Mouse (Mus musculus): ENCODE data around the gene Rarb.
A peak's percentile ranks its signal among the peaks of the same experiment; 100 is the strongest.
"Not testable (repeated sequence)": the region's sequence is repeated elsewhere in the genome, so short reads cannot be mapped to it uniquely, and the experiment has no call there.

Rarb gene

GRCm38 (mm10) chr14:16818602-16819250 lies at the start of gene Rarb:
Rarb (minus strand) TSS chr14:16819156.
- no peak for DNase-seq (ENCODE audit: low spot score)

GRCm38 (mm10) chr14:16842036-16842435 lies 23.1 kb upstream of the Rarb start:
- no peak for DNase-seq (ENCODE audit: low spot score)

GRCm38 (mm10) chr14:16841597-16841989 lies 22.6 kb upstream of the Rarb start:
- DNase-seq (ENCODE audit: low spot score) = peak; percentile 50

GRCm38 (mm10) chr14:16840951-16841596 lies 22.1 kb upstream of the Rarb start:
- peak; percentile 49 for DNase-seq (ENCODE audit: low spot score)

GRCm38 (mm10) chr14:16840135-16840534 lies 21.2 kb upstream of the Rarb start:
- no peak for DNase-seq (ENCODE audit: low spot score)

GRCm38 (mm10) chr14:16815096-16815741 lies 3.7 kb downstream of the Rarb start:
- DNase-seq (ENCODE audit: low spot score) = no peak

GRCm38 (mm10) chr14:16806155-16806554 lies 12.8 kb downstream of the Rarb start:
- DNase-seq (ENCODE audit: low spot score) = no peak

- DNase-seq (ENCODE audit: low spot score) = no peak
These were observed 28.8 kb downstream of the Rarb start for GRCm38 (mm10) chr14:16790161-16790560.

GRCm38 (mm10) chr14:16781942-16782541 lies 36.9 kb downstream of the Rarb start:
- no peak for DNase-seq (ENCODE audit: low spot score)

GRCm38 (mm10) chr14:16776723-16777381 lies 42.1 kb downstream of the Rarb start:
- peak; percentile 3 for DNase-seq (ENCODE audit: low spot score)

GRCm38 (mm10) chr14:16772927-16773326 lies 46.0 kb downstream of the Rarb start:
- no peak for DNase-seq (ENCODE audit: low spot score)

GRCm38 (mm10) chr14:16765891-16766290 lies 53.1 kb downstream of the Rarb start:
- no peak for DNase-seq (ENCODE audit: low spot score)

- DNase-seq (ENCODE audit: low spot score) = no peak
These were observed 56.2 kb downstream of the Rarb start for GRCm38 (mm10) chr14:16762773-16763172.

GRCm38 (mm10) chr14:16758773-16759434 lies 60.1 kb downstream of the Rarb start:
- no peak for DNase-seq (ENCODE audit: low spot score)

GRCm38 (mm10) chr14:16755601-16756000 lies 63.4 kb downstream of the Rarb start:
- DNase-seq (ENCODE audit: low spot score) = not testable (repeated sequence)

GRCm38 (mm10) chr14:16752648-16753047 lies 66.3 kb downstream of the Rarb start:
- no peak for DNase-seq (ENCODE audit: low spot score)

- no peak for DNase-seq (ENCODE audit: low spot score)
These were observed 71.9 kb downstream of the Rarb start for GRCm38 (mm10) chr14:16746982-16747578.

- no peak for DNase-seq (ENCODE audit: low spot score)
These were observed 77.8 kb downstream of the Rarb start for GRCm38 (mm10) chr14:16740982-16741739.

GRCm38 (mm10) chr14:16738538-16738937 lies 80.4 kb downstream of the Rarb start:
- DNase-seq (ENCODE audit: low spot score) = no peak

GRCm38 (mm10) chr14:16737781-16738180 lies 81.2 kb downstream of the Rarb start:
- no peak for DNase-seq (ENCODE audit: low spot score)
